Mouse (Mus musculus) mesoderm, embryonic 11.5 days (tissue): ENCODE measurements around the gene Klhdc8b.

ENCODE experiments used
- DNase-seq: peaks from one replicate; pipeline ENCODE4 v3.0.0-alpha.2; 2012; ENCODE audit warnings: low read depth, low spot score

Gene Klhdc8b

DNA sequence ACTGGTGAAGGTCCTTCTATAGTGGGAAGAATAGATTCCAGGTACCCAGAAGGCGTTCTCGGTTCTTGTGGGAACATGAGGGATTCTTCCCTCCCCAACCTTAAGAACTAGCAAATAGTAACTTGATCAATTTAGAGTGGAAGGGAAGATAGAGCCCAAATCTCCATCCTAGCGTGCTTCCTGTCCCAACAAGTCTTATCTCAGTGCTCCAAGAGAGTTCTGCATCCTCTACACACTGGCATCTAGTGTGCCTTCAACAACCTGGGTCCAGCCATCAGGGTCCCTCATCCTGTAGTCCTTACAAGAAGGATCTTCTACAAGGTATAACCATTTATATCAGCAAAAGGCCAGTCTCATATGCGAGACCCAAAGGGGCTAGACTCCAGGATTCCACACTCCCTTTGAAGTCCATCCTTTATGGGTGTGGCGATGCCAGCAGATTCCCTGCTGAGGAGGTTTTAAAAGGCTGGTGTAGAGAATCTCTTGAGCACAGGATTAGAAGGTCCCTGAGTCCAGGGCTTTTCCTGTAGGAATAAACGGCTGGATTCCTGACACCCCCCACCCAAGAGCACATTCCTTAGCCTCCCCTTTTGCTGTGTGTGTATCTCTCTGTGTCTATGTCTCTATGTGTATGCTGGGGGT, 9.7 kb downstream of the Klhdc8b start:
- DNase-seq: no peak

DNA sequence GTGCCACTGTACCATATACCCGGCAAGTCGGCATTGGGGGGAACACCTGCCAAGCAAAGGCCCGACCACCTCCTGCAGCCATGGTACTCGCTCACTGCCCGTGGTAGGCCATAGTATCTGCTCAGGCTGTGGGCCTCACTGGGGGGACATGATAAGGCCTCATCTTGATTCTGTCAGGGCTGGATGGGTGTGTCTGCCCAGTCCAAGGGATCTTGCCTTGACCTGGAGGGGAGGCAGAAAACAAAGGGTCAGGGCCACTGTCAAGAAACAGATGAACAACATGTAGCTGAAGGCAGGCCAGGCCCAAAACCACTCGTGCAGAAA, 10.2 kb downstream of the Klhdc8b start:
- no peak for DNase-seq

DNA sequence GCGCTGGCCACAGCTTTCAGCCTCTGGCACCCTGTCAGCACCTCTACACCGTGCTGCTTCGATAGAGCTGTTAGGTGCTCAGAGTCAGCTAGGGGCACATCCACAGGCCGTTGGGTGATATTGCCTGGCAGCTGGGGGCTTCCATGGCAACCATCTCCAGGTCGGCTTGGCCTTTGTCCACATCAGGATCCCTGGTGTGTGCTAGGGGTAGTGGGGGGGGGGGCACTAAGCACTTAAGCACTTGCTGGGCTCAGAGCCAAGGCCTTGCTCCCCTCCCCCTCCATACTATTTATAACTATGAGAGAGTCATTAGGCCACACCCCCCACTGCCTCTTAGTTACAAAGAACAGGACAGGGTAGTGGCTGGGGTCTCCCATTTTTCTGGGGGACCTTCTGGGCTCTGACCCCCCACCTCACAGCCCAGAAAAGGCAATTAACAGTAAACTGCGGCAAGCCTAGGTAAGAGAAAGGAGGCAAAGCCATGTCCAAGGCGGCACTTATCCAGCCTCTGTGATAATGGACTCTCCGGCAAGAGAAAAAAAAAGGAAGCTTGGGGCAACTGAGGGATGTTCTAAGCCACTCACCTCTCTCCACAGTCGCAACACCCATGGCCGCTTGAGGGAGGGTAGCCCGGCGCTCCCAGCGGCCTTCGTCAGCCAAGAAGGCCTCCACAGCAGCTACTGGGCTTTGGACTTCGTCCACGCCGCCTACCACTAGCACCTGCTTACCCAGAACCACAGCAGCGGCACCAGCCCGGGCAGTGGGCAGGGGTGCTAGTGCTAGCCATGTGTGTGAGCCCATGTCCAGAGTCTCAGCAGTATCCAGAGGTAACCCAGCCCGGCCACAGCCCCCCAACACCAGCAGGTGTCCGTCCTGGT, 10.8 kb downstream of the Klhdc8b start:
- peak; percentile 62 for DNase-seq

DNA sequence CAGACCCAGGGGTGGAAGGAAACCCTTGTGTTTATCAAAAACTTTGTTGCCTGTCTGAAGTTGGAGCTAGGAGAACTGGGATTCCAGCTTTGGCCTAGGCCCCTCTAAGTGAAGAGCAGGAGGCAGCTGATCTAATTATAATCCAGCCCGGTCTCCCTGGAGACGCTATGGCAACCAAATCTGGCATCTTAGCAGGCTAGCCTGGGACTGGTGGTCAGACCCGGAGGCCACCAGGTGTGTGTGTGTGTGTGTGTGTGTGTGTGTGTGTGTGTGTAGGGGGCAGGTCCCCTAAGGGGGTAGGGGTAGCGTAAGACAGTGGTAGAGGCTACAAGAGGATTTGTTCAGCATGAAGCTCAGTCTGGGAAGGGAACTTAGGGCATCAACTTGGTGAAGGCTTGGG, 11.5 kb downstream of the Klhdc8b start:
- peak; percentile 79 for DNase-seq

DNA sequence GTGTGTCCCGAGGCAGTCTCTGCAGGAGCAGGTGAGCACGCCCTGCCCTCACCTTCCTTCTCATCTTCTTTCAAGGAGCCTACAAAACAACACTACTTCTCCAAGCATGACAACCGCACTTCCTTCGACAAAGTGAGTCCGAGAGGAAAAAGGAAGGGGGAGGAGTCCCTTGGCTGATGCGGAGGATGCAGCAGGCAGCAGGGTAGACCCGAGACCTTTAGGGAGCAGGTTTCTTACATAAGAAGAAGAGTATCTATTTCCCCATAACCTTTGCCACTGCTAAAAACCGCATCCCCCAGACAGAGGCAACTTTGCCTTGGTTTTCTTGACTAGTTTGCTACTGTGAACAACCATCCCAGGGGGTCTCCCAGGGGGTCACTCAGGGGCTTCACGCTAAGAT, 16.3 kb downstream of the Klhdc8b start:
- no peak for DNase-seq

DNA sequence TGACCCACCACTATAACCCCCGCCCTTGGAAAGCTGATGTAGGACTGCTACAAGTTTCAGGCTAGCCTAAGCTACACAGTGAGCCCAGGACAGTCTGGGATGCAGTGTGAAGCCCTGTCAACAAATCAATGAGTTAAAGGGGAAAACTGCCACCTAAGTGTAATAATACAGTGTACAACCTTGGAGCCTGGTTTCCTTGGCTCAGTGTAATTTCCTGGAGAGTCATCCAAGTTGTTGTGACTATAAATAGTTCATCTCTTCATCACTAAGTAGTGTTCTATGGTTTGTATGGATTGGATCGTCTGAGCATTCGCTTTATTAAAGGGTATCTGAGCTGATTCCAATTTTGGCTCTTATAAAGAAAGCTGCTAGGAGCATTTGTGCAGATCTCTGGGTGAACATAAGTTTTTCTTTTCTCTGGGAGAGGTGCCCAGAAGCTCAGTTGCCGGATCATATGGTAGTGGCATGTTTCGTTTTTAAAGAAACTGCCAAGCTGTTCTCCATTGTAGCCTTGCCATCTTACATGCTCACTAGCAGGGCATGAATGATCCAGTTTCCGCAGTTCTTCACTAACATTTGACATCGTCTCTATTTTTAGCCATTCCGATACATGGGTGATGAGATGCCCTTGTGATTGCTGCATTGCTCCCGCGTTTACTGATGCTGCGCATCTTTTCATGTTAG, 20.0 kb downstream of the Klhdc8b start:
- DNase-seq: no peak

DNA sequence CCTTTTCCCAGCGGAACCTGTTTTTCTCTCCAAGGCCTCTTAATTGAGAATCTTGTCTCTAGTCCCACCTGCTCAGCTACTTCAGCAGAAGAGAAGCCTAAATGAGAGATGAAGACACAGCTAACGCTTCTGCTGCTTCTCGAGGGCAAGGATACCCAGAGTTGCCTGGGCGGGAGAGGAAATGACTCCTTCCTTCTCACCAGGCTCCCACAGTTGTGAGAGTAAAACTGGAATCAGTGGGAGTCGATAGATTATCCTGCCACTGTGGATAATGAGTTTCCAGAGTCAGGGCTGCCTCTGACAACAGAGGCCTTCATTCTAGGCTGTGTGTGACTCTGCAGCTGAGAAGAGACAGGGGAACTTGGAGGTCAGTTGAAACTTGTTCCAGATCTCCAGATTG, 20.9 kb downstream of the Klhdc8b start:
- no peak for DNase-seq

DNA sequence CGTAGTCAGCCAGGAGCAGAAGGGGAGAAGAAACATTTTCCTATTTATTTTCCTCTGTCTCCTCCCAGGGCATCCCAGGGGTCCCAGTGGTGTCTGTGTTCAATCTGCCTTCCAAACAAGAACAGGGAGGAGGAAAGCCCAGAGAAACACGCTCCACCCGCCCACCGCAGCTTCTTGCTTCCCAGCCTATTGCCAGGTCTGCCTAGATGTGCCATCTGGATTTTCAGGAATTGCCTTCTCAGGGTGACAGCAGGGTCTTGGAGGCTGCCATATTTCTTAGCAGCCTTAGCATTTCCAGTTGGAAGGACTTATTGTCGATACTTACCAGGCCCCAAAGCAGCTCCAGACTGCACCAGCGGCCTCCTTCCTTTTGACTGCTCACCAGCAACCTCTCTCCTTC, 22.2 kb downstream of the Klhdc8b start:
- DNase-seq: no peak

DNA sequence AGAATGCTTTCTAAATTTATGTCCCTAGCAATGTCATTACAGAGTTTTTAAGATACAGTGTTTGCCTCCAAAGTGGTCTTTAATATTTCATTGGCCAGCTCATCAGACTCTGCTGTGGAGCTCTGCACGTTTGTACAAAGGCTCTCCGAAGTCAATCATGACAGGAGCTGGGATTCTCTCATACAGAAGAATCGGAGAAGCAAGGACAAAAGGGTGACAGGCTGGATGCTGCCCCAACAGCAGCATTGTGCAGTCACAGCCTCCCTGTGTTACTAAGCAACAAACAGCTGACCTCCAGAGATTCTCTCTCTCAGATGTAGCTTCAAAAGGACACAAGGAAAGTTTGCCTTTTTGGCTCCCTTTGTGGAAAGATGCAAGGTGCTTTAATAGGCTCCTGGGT, 25.2 kb downstream of the Klhdc8b start, which contains the start of gene BC048562:
Gene BC048562, plus strand, starts transcription at position 301 of the 400 bp plus-strand sequence.
- DNase-seq: no peak

DNA sequence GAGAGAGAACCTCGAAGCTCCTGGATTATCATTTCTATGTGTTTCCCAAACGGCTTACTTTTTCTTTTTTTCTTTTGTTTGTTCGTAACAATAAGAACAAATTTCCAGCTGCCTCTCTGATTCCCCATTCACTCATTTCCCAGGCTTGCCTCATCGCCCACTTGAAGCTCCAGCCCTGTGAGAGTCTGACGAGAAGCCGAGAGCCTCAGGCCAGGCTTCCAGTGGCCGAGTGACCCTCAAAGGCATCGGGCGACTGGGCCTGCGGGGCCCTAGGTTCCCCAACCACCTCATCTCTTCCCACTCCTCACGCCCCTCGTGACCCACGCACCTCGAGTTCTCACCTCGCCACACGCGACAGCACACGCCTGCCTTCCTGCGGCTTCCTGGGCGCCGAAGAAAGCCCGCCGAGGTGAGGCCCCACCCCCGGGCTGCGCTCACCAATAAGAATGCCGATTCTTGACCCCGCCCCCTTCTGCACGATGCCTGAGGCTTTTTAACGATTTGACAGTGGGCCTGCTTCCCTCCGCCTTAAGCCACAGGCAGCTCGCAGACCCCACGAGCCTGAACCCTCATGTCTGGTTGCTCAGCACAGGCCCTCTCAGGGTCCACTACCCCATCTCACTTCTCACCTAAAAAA, 29.8 kb downstream of the Klhdc8b start:
- DNase-seq: peak; percentile 54

DNA sequence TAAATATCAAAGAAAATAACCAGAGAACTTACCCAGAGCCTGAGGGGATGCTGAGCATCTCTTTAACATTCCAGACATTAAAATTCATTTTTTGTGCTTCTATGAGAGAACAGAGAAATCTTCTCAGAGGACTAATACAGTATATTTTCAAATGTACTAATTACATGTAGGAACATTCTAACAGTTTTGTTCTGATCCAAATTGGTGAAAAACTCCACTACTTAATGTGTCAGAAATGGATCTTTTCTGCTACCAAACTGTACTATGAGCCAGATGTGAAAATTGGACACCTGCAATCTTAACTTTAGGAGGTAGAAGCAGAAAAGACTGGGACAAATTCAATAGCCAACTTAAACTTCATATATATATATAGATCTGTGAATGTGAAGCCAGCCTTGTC, 33.0 kb downstream of the Klhdc8b start, which contains the start of gene Ccdc36:
Gene Ccdc36, minus strand, starts transcription at position 101 of the 400 bp plus-strand sequence.
- no peak for DNase-seq

DNA sequence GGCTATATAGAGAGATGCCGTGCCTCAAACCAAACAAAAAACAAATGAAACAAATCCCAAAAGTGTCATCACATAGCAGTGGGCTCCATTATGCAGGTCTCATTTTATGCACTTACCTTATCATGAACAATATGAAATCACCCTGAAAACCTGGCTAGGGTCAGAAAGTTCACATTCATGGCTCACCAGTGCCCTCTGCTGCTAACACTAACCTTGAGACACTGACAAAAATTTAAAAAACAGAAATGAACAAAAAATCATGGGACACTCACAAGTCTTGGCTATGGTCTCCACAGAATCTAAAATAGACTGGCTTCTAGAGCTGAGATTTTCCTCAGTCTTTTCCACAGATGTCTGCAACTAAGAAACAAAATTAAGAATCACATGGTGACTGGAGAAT, 49.2 kb downstream of the Klhdc8b start:
- DNase-seq: no peak

DNA sequence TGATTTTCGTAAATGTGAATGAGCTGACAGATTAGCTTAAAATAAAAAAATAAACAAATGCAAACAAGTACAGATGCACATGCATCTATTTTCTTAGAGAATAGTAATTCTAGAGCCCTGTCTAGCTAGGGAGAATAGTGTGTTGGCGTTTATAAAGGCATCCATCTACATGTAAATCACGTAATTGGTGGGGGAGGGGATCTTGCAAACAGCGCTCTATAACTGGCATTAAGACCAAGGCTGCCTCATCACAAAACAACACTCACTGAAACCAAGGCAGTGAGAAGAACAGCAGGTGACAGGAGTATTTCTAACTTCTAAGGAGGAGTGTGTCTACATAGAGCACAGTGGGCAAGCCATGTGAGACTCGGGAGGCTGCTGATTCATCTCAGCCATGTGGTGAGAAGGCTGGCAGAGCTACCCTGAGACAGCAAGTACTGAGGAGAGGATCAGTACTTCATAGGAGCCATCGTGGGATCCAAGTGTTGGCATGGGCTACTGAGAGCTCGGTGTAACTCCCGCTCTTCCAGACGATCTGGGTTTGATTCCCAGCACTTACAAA, 49.9 kb downstream of the Klhdc8b start:
- no peak for DNase-seq

DNA sequence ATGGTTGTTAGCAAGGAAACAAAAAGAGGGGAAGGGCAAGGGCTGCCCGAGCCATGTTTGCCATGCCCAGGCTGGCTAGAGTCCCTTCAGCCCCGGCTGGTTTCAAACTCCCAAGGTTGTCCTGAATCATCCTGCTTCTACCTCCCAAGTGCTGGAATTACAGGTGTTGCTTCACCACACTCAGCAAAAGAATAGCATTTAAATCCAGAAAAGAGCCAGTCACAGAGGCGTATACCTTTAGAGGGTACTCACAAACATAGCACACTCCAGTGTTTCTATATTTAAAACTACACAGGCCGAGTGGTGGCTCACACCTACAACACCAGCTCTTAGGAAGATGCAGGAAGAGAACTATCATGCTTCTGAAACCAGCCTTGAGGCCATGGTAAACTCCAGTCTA, 51.8 kb downstream of the Klhdc8b start:
- DNase-seq: no peak

DNA sequence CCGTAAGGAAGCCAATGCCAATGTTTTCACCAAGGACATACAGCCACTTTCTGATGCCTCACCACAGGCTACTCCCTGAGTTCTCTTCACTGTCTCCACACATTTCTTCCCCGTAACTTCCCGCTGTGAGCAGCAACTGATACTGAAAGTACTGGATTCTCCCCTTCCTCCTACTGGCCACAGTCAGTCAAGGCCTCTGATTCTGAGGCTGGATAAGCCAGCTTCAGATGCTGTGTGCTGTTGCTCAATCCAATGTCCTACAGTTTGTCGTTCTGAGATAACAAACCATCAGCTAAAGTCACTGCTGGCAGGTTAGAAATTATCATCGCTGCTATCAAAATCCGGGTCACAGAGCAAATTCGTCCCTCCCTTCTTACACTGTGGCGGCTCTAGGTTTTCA, 56.9 kb downstream of the Klhdc8b start:
- DNase-seq: no peak

DNA sequence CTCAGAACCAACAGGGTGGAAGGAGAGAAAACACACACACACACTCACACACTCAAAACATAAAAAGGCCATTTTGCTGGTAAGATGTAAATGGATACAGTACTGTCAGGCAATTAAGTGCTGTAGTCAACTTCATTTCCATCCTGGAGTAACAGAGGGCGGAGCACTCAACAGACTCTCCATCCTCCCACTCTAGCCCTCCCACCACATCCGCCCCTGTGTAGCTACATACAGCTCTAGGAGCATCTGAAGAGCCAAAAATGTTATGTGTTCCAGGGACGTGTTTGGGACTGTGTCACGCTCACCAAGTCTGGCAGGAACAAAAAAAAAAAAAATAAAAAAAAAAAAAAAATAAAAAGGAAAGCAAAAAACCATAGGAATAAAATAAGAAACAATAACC, 58.3 kb downstream of the Klhdc8b start:
- DNase-seq: no peak

DNA sequence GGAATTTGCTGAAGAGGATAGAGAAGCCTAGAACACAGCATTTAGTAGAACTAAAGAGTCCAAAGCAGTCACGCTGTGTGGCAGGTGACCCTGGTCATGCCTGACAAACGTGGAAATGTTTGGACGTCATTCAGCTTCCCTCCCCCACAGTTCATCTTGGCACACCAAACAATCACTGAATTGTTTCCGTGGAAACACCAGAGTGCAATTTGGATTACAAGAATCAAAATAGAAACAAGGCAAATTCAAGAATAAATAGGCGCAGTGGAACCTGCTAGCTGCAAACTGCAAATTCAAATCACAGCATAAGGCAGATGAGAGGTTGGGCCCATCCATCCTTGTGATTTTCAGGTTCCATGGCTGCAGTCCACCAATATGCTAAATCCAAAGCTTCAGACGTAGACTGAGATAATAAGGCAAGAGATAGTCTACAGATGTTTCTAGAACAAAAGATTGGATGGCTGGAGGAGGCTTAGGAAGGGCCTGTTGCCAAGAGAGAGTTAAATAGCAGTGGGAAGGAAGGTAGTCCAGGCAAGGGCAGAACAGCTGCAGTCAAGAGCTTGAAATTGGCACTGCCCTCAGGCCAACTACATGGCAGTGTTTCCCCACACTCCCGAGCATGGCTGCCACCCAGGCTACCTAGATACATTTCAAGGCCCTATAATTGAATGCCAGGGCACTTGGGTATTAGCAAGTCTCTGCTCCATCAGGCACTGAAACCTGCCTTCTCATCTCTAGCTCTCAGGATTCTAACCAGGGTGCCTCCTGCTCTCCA, 60.0 kb downstream of the Klhdc8b start:
- no peak for DNase-seq

DNA sequence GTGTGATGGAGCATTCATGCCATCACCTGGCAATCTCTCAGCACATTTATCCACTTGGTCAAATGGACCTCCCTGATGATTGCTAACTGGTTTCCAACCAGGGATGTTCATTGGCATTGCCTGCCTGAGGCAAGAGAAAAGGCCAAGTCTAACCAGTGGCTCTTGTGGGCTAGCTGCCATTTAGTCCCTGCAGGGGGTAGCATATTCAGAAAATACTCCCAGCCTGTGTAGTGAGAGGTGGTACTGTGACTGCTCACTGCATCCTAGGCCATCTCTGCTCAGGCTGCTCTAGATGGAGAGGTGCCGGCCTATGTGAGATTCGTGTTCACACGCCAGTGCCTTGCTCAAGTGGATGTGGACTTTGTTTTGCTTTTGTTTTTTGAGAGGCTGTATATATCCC, 63.1 kb downstream of the Klhdc8b start:
- DNase-seq: no peak
